Mouse (Mus musculus) CH12.LX (cell line): ENCODE data around the gene Gm10424. TPM values are rescaled to one million over a fixed set of nuclear protein-coding genes. Genes with fewer than 3 reads are reported as not detected.
"Not testable (repeated sequence)": the region's sequence is repeated elsewhere in the genome, so short reads cannot be mapped to it uniquely, and the experiment has no call there.

Experiments
- DNase-seq: peaks from one replicate; pipeline ENCODE4 v3.0.0-alpha.2; 2013; ENCODE audit errors: extremely low read depth
- H3K27ac ChIP-seq: 2 replicates; pipeline ENCODE4 v1.5.1; 2012; ENCODE audit warnings: low read depth, mild to moderate bottlenecking, control low read depth, moderate library complexity; ENCODE audit not compliant: insufficient read depth
- H3K27me3 ChIP-seq: replicated peaks from 2 replicates; pipeline ENCODE3; 2012; ENCODE audit warnings: inconsistent platforms
- H3K36me3 ChIP-seq, 2 experiments: replicated peaks in 1 of 2; 2 replicates each; pipeline versions ENCODE3 to v1.6.1; 2012; ENCODE audit warnings: inconsistent platforms in 1 of 2, low read length in 1 of 2, mild to moderate bottlenecking in 1 of 2, mixed read lengths in 1 of 2, moderate library complexity in 1 of 2; ENCODE audit not compliant: control insufficient read depth in 1 of 2, insufficient read depth in 1 of 2
- H3K4me1 ChIP-seq, 2 experiments: 2 replicates each; pipeline ENCODE4 v1.6.1; 2012; ENCODE audit warnings: inconsistent platforms in 1 of 2, moderate library complexity in 1 of 2; ENCODE audit not compliant: insufficient read depth in 2 of 2, control insufficient read depth in 1 of 2
- H3K4me2 ChIP-seq: 2 replicates; pipeline ENCODE4 v1.6.1; 2012; ENCODE audit warnings: low read depth, mild to moderate bottlenecking, control low read depth; ENCODE audit not compliant: poor library complexity, insufficient read depth, severe bottlenecking
- H3K4me3 ChIP-seq, 3 experiments: fragments of 150-350 bp in 1 of 3; sonication (generic) in 1 of 3; replicated peaks in 1 of 3; 2 replicates each; pipeline versions ENCODE3 to v1.5.1; 2011 to 2012; ENCODE audit warnings: low read depth in 2 of 3, low read length in 2 of 3, mild to moderate bottlenecking in 2 of 3, moderate library complexity in 2 of 3, control low read depth in 1 of 3, improper control_type of control experiment in 1 of 3, inconsistent platforms in 1 of 3, mixed read lengths in 1 of 3; ENCODE audit not compliant: poor library complexity in 1 of 3
- H3K79me2 ChIP-seq: replicated peaks from 2 replicates; pipeline ENCODE4 v1.6.1; 2012; ENCODE audit warnings: mild to moderate bottlenecking, moderate library complexity; ENCODE audit not compliant: control insufficient read depth, poor library complexity, insufficient read depth, severe bottlenecking; ENCODE audit errors: extremely low read depth
- H3K9ac ChIP-seq: 2 replicates; pipeline ENCODE4 v1.6.1; 2012; ENCODE audit warnings: low read depth, mild to moderate bottlenecking, control low read depth, moderate library complexity; ENCODE audit not compliant: insufficient read depth
- H3K9me3 ChIP-seq: replicated peaks from 2 replicates; pipeline ENCODE3; 2012; ENCODE audit warnings: low read length, inconsistent platforms, mixed read lengths
- dilution Hi-C: fragments of 300-500 bp; cut with MboI; formaldehyde crosslinking; loops from 2 replicates; pipeline ENCODE4 v1.14.3; 2020; ENCODE audit warnings: low sequenced_read_pairs; ENCODE audit not compliant: extremely low pct_unique_long_range_greater_than_20kb, extremely low pct_ligation_motif_present
- in situ Hi-C: fragments of 300-500 bp; cut with MboI; formaldehyde crosslinking; loops from 3 replicates; pipeline ENCODE4 v1.14.3; 2019; ENCODE audit warnings: low sequenced_read_pairs, low pct_ligation_motif_present, low pct_unique_long_range_greater_than_20kb, mixed read lengths
- polyA plus RNA-seq: library from polyadenylated mRNA; unstranded; fragments of >175 nt; gene quantifications from 2 replicates; pipeline ENCODE4 v1.2.1, GENCODE M21; 2012; ENCODE audit warnings: low read depth; ENCODE audit not compliant: insufficient read length
- total RNA-seq, 2 experiments: library from RNA; depleted of rRNA; stranded (reverse); fragments of 300-350 nt in 1 of 2; fragments of >200 nt in 1 of 2; gene quantifications; 2 replicates each; pipeline ENCODE4 v1.2.3; 2012 to 2014

Gene Gm10424
- total RNA-seq (2012; rRNA removed) (not detected in 2 replicates), total RNA-seq (2014; rRNA removed) (not detected in 2 replicates), polyA plus RNA-seq (not detected in 2 replicates)

DNA sequence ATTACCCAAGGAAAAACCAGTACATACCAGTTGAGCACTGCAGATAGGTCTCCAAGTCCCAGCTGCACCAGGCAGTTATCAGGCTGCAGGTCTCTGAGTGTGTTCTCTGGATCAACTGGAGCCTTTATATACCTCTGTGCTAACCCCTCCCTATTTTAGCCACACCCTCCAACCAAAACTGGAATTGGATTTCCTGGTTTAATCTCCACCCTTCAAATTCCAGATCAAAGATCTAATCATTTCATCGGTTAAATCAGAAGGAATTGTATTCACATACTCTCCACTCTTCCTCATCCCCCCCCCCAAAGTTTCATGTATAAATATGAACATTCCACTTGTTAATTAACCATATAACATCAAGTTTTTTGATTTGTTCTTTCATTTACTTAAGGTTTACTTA, at the start of gene Gm10424:
Gene Gm10424, minus strand, starts transcription at position 101 of the 400 bp plus-strand sequence.
- dilution Hi-C loops, H3K9ac ChIP-seq, H3K4me2 ChIP-seq, in situ Hi-C loops, H3K4me1 ChIP-seq, H3K27ac ChIP-seq, H3K79me2 ChIP-seq, DNase-seq, H3K36me3 ChIP-seq, H3K9me3 ChIP-seq, H3K27me3 ChIP-seq, H3K4me3 ChIP-seq: not testable (repeated sequence)

DNA sequence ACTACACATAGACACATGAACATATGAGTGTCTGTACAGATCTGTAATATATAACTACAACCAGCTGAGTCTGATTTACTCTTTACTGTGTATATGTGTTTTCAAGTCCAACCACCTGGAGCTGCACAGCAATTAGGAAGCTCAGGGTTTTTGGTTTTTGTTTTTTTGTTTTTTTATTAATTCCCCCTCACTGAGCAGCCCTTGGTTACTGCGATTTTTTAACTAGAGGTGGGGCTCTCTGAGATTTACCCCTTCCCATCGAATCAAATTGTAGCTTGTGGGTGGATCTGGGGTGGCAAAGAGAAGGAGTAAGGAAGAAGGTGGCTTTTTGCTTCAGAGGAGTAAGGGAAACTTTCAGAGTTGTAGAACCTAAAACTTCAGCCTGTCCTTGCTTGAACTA, 33.0 kb upstream of the Gm10424 start, which contains the start of gene Gm3259:
Gene Gm3259, plus strand, starts transcription at position 301 of the 400 bp plus-strand sequence.
- DNase-seq, H3K9ac ChIP-seq, H3K27ac ChIP-seq, H3K4me2 ChIP-seq, H3K36me3 ChIP-seq, H3K9me3 ChIP-seq, H3K27me3 ChIP-seq, dilution Hi-C loops, H3K4me1 ChIP-seq, H3K79me2 ChIP-seq, in situ Hi-C loops, H3K4me3 ChIP-seq: not testable (repeated sequence)

Other genes with a start within 250 kb of the Gm10424 start
- not detected in 2 replicates for gene Gm7942, start 165.8 kb downstream of the Gm10424 start, total RNA-seq (2012; rRNA removed)
- not detected in 2 replicates for gene Gm7942, start 165.8 kb downstream of the Gm10424 start, total RNA-seq (2014; rRNA removed)
- not detected in 2 replicates for gene Gm7942, start 165.8 kb downstream of the Gm10424 start, polyA plus RNA-seq
- gene Gm16513, start 90.1 kb downstream of the Gm10424 start, total RNA-seq (2012; rRNA removed) = not detected in 2 replicates
- 0.46 TPM in 1 of 2 replicates, not detected in the other for gene Gm16513, start 90.1 kb downstream of the Gm10424 start, total RNA-seq (2014; rRNA removed)
- gene Gm16513, start 90.1 kb downstream of the Gm10424 start, polyA plus RNA-seq = not detected in 2 replicates
- gene Gm3259, start 33.1 kb upstream of the Gm10424 start, total RNA-seq (2012; rRNA removed) = not detected in 2 replicates
- not detected in 2 replicates for gene Gm3259, start 33.1 kb upstream of the Gm10424 start, total RNA-seq (2014; rRNA removed)
- not detected in 2 replicates for gene Gm3259, start 33.1 kb upstream of the Gm10424 start, polyA plus RNA-seq
- gene D5Ertd577e, start 184.0 kb upstream of the Gm10424 start, total RNA-seq (2012; rRNA removed) = not detected in 2 replicates
- not detected in 2 replicates for gene D5Ertd577e, start 184.0 kb upstream of the Gm10424 start, total RNA-seq (2014; rRNA removed)
- not detected in 2 replicates for gene D5Ertd577e, start 184.0 kb upstream of the Gm10424 start, polyA plus RNA-seq
- gene Gm3286, start 238.0 kb upstream of the Gm10424 start, total RNA-seq (2012; rRNA removed) = not detected in 2 replicates
- gene Gm3286, start 238.0 kb upstream of the Gm10424 start, total RNA-seq (2014; rRNA removed) = not detected in 2 replicates
- gene Gm3286, start 238.0 kb upstream of the Gm10424 start, polyA plus RNA-seq = not detected in 2 replicates